Mouse (Mus musculus): ENCODE results near the gene Mta1. TPM values are rescaled to one million over a fixed set of nuclear protein-coding genes. Genes with fewer than 3 reads are reported as not detected.

Gene Mta1
- polyA plus RNA-seq, 1 experiment: 90.8 TPM

DNA sequence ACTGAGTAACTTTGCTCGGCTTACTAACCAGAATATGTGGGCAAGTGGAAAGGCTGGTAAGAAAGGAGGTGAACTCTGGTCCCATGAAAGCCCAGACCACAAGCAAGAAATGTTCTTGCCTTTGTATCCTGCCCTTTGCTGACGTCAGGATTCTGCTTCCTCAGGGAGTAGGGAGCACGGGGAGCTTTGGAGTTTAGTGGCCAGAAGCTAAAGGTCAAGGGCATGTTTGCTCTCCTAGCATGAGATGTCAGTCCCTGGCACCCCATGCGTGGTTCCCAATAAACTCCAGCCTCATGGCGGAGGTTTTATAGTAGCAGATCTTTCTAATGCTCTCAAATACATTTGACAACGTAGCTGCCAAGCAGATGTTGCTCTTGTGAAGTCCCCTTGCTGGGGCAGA lies 26.3 kb upstream of the Mta1 start:
- H3K36me3 ChIP-seq (ENCODE audit: control insufficient read depth, insufficient read depth): peaks cover 50% of the 10 kb centered on the region

DNA sequence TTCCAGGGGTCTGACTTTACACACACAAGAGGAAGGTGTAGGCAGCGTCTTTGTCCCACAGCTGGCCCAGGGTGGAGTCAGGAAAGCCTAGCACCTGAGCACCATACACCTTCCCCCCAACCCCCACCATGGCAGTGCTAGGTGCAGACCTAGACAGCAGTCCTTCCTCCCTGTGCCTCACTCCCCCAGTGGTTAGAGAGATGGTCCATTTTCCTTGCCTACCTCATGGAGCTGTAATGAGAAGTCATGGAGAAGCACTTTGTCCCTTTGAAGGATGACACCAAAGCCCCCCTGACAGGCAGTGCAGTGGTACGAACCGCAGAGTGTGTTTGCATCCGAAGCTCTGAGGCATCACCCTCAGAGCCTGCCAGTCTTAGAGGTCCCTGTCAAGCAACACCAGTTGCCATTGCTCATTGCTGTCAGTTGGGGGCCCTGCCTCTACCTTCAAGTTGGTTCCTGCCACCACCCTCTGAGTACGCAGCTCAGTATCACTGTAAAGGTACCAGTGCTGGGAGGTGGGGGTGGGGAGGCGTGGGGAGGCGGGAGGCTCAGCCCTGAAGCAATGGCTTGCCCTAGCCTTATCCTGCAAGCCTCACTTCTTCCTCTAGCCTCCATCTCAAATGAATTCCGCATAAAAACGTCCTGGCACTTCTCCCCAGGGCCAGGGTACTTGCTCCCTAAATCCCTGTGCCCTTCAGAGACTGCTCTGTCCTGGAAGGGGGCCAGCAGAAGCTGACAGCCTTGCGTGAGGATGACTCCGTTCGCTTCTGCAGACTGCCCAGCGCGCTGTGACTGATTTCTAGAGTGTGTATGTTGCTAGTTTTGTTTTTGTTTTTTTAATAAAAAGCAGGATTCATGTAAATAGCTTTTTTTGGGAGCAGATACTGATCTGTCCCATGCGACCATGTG lies 24.4 kb upstream of the Mta1 start:
- H3K79me2 ChIP-seq (ENCODE audit: control insufficient read depth, insufficient read depth): no peaks in the 10 kb centered on the region
- H3K79me3 ChIP-seq (ENCODE audit: low read depth): no peaks in the 10 kb centered on the region
- no peak overlapping the region for H3K4me3 ChIP-seq (ENCODE audit: insufficient read depth, poor library complexity, severe bottlenecking)
- peaks cover 44% of the 10 kb centered on the region for H3K36me3 ChIP-seq (ENCODE audit: control insufficient read depth, insufficient read depth)
- no peaks in the 10 kb centered on the region for H3K27me3 ChIP-seq (ENCODE audit: control insufficient read depth, insufficient read depth, insufficient read length)
- no peak overlapping the region for H3ac ChIP-seq (ENCODE audit: control insufficient read depth, insufficient read length, low read depth)
- TF ChIP-seq USF1 (IDR thresholded peaks at IDR 0.05; ENCODE audit: low read depth): no peak
- TF ChIP-seq FOSL1 (IDR thresholded peaks at IDR 0.05; ENCODE audit: insufficient read depth, low read length, poor library complexity, severe bottlenecking): no peak
- no peak for TF ChIP-seq MYOD1 (IDR thresholded peaks at IDR 0.05; ENCODE audit: control insufficient read depth, insufficient read length, low read depth)
- no peak for TF ChIP-seq MYOG (IDR thresholded peaks at IDR 0.05; ENCODE audit: control insufficient read depth, extremely low read depth, insufficient read length)

More for the DNA sequence above, 26.3 kb upstream of the Mta1 start:
- Histone ChIP-seq H3K4me3 (ENCODE audit: insufficient read depth, poor library complexity, severe bottlenecking) (no peak overlapping the region), H3K79me3 (ENCODE audit: low read depth) (no peaks in the 10 kb centered on the region), H3ac (ENCODE audit: control insufficient read depth, insufficient read length, low read depth) (no peak overlapping the region), H3K27me3 (ENCODE audit: control insufficient read depth, insufficient read depth, insufficient read length) (no peaks in the 10 kb centered on the region), H3K79me2 (ENCODE audit: control insufficient read depth, insufficient read depth) (no peaks in the 10 kb centered on the region)
- TF ChIP-seq USF1 (IDR thresholded peaks at IDR 0.05; ENCODE audit: low read depth) (no peak), CEBPB (IDR thresholded peaks at IDR 0.05; ENCODE audit: low read depth) (no peak), MYOD1 (IDR thresholded peaks at IDR 0.05; ENCODE audit: control insufficient read depth, insufficient read length, low read depth) (no peak), MAX (IDR thresholded peaks at IDR 0.05) (no peak)

DNA sequence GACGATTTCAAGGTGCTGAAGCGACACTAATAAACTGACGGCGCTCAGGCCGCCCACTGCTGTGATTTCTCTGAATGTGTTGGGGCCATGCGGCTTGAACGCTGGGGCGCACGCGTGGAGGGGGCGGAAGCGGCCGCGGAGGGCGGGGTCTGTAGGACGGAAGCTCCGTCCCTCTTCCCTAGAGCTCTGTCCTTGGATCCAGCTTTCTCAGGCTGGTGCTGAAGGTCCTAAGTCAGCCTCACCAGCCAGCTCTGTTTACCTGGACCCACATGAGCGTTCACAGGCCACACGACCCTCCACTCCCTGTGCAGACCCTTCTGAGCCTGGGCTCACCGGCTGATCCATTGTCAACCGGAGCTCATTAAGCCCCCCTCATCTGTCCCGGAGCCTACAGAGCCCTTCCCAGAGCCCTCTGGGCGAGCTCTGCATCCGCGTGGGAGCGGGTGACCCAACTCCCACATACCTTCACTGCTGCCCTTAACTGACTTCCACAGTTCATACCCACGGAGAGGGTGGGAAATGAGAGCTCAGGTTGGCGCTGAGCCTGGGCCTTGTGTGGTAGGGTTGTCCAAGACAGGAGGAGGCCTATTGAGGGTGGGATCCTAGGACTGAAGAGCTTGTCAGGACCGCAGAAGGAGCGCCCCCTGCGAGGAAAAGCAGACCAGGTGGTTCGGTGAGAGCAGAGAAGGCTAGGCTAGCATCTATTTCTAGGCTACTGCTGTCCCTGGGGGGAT lies 23.6 kb upstream of the Mta1 start, which contains the start of gene Tex22:
TSS of gene Tex22 (plus strand) at position 174 of the 734 bp plus-strand sequence.
- H3K36me3 ChIP-seq (ENCODE audit: control insufficient read depth, insufficient read depth): peaks cover 38% of the 10 kb centered on the region
- H3K27me3 ChIP-seq (ENCODE audit: control insufficient read depth, insufficient read depth, insufficient read length): no peaks in the 10 kb centered on the region
- no peak within 1 kb of the TSS for H3K4me3 ChIP-seq (ENCODE audit: insufficient read depth, poor library complexity, severe bottlenecking)
- H3ac ChIP-seq (ENCODE audit: control insufficient read depth, insufficient read length, low read depth): no peak within 1 kb of the TSS
- no peaks in the 10 kb centered on the region for H3K79me3 ChIP-seq (ENCODE audit: low read depth)
- H3K79me2 ChIP-seq (ENCODE audit: control insufficient read depth, insufficient read depth): no peaks in the 10 kb centered on the region
- TF ChIP-seq FOSL1 (IDR thresholded peaks at IDR 0.05; ENCODE audit: insufficient read depth, low read length, poor library complexity, severe bottlenecking): no peak
- TF ChIP-seq USF1 (IDR thresholded peaks at IDR 0.05; ENCODE audit: low read depth): no peak
- TF ChIP-seq CTCF (IDR thresholded peaks at IDR 0.05; ENCODE audit: control insufficient read depth, insufficient read depth, insufficient read length): no peak
- TF ChIP-seq MYOD1 (IDR thresholded peaks at IDR 0.05; ENCODE audit: control insufficient read depth, insufficient read length, low read depth): no peak
- TF ChIP-seq MAX (IDR thresholded peaks at IDR 0.05): no peak
- TF ChIP-seq CEBPB (IDR thresholded peaks at IDR 0.05; ENCODE audit: low read depth): no peak
- TF ChIP-seq MYOG (IDR thresholded peaks at IDR 0.05; ENCODE audit: control insufficient read depth, extremely low read depth, insufficient read length): no peak

DNA sequence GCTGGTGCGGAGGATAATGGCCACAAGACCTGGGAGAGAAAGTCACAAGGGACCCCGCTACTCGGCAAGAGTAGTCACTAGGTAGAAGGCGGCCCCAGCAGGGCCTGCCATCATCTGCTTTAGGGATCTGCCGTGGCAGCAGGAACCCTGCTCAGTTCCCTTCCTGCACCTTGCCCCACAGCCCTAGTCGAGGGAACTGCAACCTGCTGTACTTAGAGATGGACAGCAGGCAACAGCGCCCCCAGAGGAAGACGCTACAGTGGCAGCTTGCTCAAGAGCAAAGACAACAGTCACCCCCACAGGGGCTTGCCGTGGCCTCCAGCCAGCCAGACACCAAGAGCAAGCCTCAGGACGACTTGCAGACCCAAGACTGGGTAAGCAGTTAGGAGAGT lies 23.0 kb upstream of the Mta1 start:
- Histone ChIP-seq H3K27me3 (ENCODE audit: control insufficient read depth, insufficient read depth, insufficient read length) (no peaks in the 10 kb centered on the region), H3K79me3 (ENCODE audit: low read depth) (no peaks in the 10 kb centered on the region), H3ac (ENCODE audit: control insufficient read depth, insufficient read length, low read depth) (no peak overlapping the region), H3K36me3 (ENCODE audit: control insufficient read depth, insufficient read depth) (peaks cover 32% of the 10 kb centered on the region), H3K79me2 (ENCODE audit: control insufficient read depth, insufficient read depth) (no peaks in the 10 kb centered on the region), H3K4me3 (ENCODE audit: insufficient read depth, poor library complexity, severe bottlenecking) (no peak overlapping the region)
- TF ChIP-seq MYOD1 (IDR thresholded peaks at IDR 0.05; ENCODE audit: control insufficient read depth, insufficient read length, low read depth) (no peak), CTCF (IDR thresholded peaks at IDR 0.05; ENCODE audit: control insufficient read depth, insufficient read depth, insufficient read length) (peak; percentile 77)

DNA sequence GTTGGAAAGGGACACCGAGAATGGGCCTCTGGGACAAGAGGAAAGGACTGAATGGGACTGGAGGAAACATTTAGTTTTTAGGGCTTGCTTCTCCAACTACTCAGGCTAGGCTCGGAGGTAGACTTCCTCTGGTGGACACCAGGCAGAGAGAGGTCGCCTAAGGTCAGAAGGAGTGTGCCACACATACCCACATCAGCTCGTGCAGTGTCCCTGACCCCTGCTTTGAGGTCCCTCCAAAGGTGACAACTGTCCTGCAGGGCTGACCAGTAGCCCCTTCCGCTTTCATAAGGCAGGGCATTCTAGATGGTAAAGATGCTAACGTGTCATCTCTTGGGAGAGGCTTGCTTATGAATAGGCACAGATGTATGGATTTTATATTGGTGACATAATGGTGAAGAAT lies 22.6 kb upstream of the Mta1 start:
- Histone ChIP-seq H3K36me3 (ENCODE audit: control insufficient read depth, insufficient read depth) (peaks cover 28% of the 10 kb centered on the region), H3K79me3 (ENCODE audit: low read depth) (no peaks in the 10 kb centered on the region), H3K79me2 (ENCODE audit: control insufficient read depth, insufficient read depth) (no peaks in the 10 kb centered on the region), H3K27me3 (ENCODE audit: control insufficient read depth, insufficient read depth, insufficient read length) (no peaks in the 10 kb centered on the region), H3ac (ENCODE audit: control insufficient read depth, insufficient read length, low read depth) (no peak overlapping the region), H3K4me3 (ENCODE audit: insufficient read depth, poor library complexity, severe bottlenecking) (no peak overlapping the region)
- TF ChIP-seq MYOD1 (IDR thresholded peaks at IDR 0.05; ENCODE audit: control insufficient read depth, insufficient read length, low read depth) (no peak), USF1 (IDR thresholded peaks at IDR 0.05; ENCODE audit: low read depth) (no peak), MYOG (IDR thresholded peaks at IDR 0.05; ENCODE audit: control insufficient read depth, extremely low read depth, insufficient read length) (no peak), CEBPB (IDR thresholded peaks at IDR 0.05; ENCODE audit: low read depth) (no peak), CTCF (IDR thresholded peaks at IDR 0.05; ENCODE audit: control insufficient read depth, insufficient read depth, insufficient read length) (no peak), FOSL1 (IDR thresholded peaks at IDR 0.05; ENCODE audit: insufficient read depth, low read length, poor library complexity, severe bottlenecking) (no peak), MAX (IDR thresholded peaks at IDR 0.05) (no peak)
